Comparison of ENCODE assay signal across 8 mouse cellular contexts in genomic region chr8:85452328-85452727, GRCm38 (mm10). TPM values are rescaled to one million over a fixed set of nuclear protein-coding genes. Genes with fewer than 3 reads are reported as not detected.
DNase-seq lines count a peak whose midpoint lies in the region; ATAC-seq lines count a peak whose summit lies in the region.

No protein-coding gene starts in this region.

- peak; percentile 47 for DNase-seq in embryo, embryonic 11 days
- no peak for DNase-seq in embryo, embryonic 10.5 days (ENCODE audit: low spot score)
- DNase-seq in right cerebral cortex, postnatal 10 days (ENCODE audit: low spot score in 2 of 2), result peak; percentile 32 to 67
- DNase-seq in right cerebral cortex, adult 2 months (ENCODE audit: low spot score in 2 of 2), result no peak
- no peak for DNase-seq in left cerebral cortex, adult 18-20 months (ENCODE audit: low spot score in 2 of 2)
- DNase-seq in urinary bladder, adult 18-20 months (ENCODE audit: low spot score in 2 of 2), result no peak

- no peaks in the 10 kb centered on the region for H3K9me3 ChIP-seq in limb, embryonic 13.5 days
- no peaks in the 10 kb centered on the region for H3K9me3 ChIP-seq in stomach, embryonic 15.5 days

- no peak overlapping the region for H3K4me3 ChIP-seq in limb, embryonic 13.5 days
- H3K4me3 ChIP-seq in stomach, embryonic 15.5 days (replicated peaks), result no peak overlapping the region

- peaks cover 15% of the 10 kb centered on the region; the same call in 1 of the 2 replicates for H3K4me1 ChIP-seq in limb, embryonic 13.5 days
- no peaks in the 10 kb centered on the region for H3K4me1 ChIP-seq in stomach, embryonic 15.5 days

- H3K9ac ChIP-seq in limb, embryonic 13.5 days, result no peak overlapping the region
- H3K9ac ChIP-seq in stomach, embryonic 15.5 days, result no peak overlapping the region

- no peaks in the 10 kb centered on the region for H3K27me3 ChIP-seq in limb, embryonic 13.5 days
- no peaks in the 10 kb centered on the region for H3K27me3 ChIP-seq in stomach, embryonic 15.5 days (replicated peaks)

- no peaks in the 10 kb centered on the region for H3K36me3 ChIP-seq in limb, embryonic 13.5 days
- H3K36me3 ChIP-seq in stomach, embryonic 15.5 days, result no peaks in the 10 kb centered on the region

- WGBS in limb, embryonic 13.5 days, result 19% methylated on average over 14 of the region's 14 CpGs
- WGBS in stomach, embryonic 15.5 days, result 19% methylated on average over 12 of the region's 14 CpGs

- peak; percentile 51 for ATAC-seq in limb, embryonic 13.5 days (ENCODE audit: low FRiP score, low read depth)
- ATAC-seq in stomach, embryonic 15.5 days (ENCODE audit: insufficient read depth, low FRiP score, low read depth), result peak; percentile 60; the same call in 1 of the 2 replicates

- H3K4me2 ChIP-seq in limb, embryonic 13.5 days (replicated peaks), result peak overlapping the region; percentile 50
- peak overlapping the region; percentile 40 for H3K4me2 ChIP-seq in stomach, embryonic 15.5 days

- no peak overlapping the region; the same call in 1 of the 2 replicates for H3K27ac ChIP-seq in limb, embryonic 13.5 days
- no peak overlapping the region for H3K27ac ChIP-seq in stomach, embryonic 15.5 days

RNA-seq across cellular contexts. Expression of gene 4921524J17Rik, which starts 19.7 kb away (rescaled TPM):
- 52.1 and 55.4 TPM in 2 replicates for polyA plus RNA-seq in limb, embryonic 13.5 days (2015; fragmentation: Nextera tagmentation; extraction: Ambion mirVana)
- polyA plus RNA-seq in stomach, embryonic 15.5 days (2015; fragmentation: Nextera tagmentation; extraction: Ambion mirVana), result 37.7 and 38.3 TPM in 2 replicates
- 10 to 100 TPM; 11.4 to 13.2 TPM for total RNA-seq in left cerebral cortex, adult 18-20 months (2021)

RNA-seq across cellular contexts. Expression of gene Gpt2, which starts 40.0 kb away (rescaled TPM):
- polyA plus RNA-seq in limb, embryonic 13.5 days (2015; fragmentation: Nextera tagmentation; extraction: Ambion mirVana), result 42.5 and 43.6 TPM in 2 replicates
- polyA plus RNA-seq in stomach, embryonic 15.5 days (2015; fragmentation: Nextera tagmentation; extraction: Ambion mirVana), result 25.8 and 25.9 TPM in 2 replicates
- total RNA-seq in left cerebral cortex, adult 18-20 months (2021), result 10 to 100 TPM; 52.6 to 58.0 TPM

Comparison
In these comparisons a context has a peak if more than half of its experiments do, and no peak if none do; other contexts are left out.
1. DNase-seq: peak in embryo, embryonic 11 days (single experiment) and right cerebral cortex, postnatal 10 days (2 of 2); none in embryo, embryonic 10.5 days (single experiment), right cerebral cortex, adult 2 months (0 of 2), left cerebral cortex, adult 18-20 months (0 of 2) and urinary bladder, adult 18-20 months (0 of 2).